ENCODE assay signal across 13 mouse cellular contexts in the genomic region with DNA sequence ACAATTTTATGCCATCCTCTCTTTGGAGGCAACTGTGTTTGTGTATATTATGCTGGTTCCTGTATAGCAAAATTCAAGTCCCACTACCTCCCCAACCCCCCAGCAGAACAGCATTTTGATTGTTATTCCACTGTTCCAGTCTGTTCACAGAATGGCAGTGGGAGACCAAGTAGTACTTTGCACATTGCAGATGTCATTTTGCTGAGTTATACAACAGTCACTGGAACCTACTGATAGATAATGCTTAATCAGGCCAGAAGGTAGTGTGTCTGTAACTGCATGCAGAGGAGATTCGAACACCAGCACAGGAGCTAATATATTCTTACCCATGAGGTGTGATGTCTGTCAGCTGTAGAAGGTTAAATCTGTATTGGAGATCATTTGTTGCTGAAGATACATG. TPM values are rescaled to one million over a fixed set of nuclear protein-coding genes. Genes with fewer than 3 reads are reported as not detected.
DNase-seq lines count a peak whose midpoint lies in the region; ATAC-seq and TF ChIP-seq lines count a peak whose summit lies in the region.
"Had no signal": no experiment of that assay in that cellular context is flagged by ENCODE, and none has a peak within 500 bp of the region (broad histone marks: within the 10 kb centered on the region; RNA-seq: fewer than 3 reads in every experiment).

No protein-coding gene starts in this region.

- peak overlapping the region; percentile 39 for H3K4me2 ChIP-seq in heart, embryonic 12.5 days
- H3K4me2 ChIP-seq in kidney, embryonic 16.5 days (replicated peaks; ENCODE audit: low read depth, low read length): no peak overlapping the region
- H3K4me2 ChIP-seq in liver, embryonic 13.5 days: no peak overlapping the region
- H3K4me2 ChIP-seq: midbrain, embryonic 15.5 days had no signal

- no peaks in the 10 kb centered on the region for H3K36me3 ChIP-seq in heart, embryonic 12.5 days
- H3K36me3 ChIP-seq in kidney, embryonic 16.5 days (ENCODE audit: insufficient read depth, low read length): no peaks in the 10 kb centered on the region
- H3K36me3 ChIP-seq in ES-Bruce4 (ENCODE audit: control insufficient read depth, insufficient read depth, low read length, poor library complexity, severe bottlenecking): no peaks in the 10 kb centered on the region
- no peaks in the 10 kb centered on the region for H3K36me3 ChIP-seq in liver, embryonic 13.5 days
- H3K36me3 ChIP-seq: limb, embryonic 13.5 days; midbrain, embryonic 15.5 days had no signal

- peaks cover 84% of the 10 kb centered on the region for H3K4me1 ChIP-seq in heart, embryonic 12.5 days (replicated peaks)
- H3K4me1 ChIP-seq in kidney, embryonic 16.5 days (ENCODE audit: insufficient read depth, low read length): peaks cover 53% of the 10 kb centered on the region
- H3K4me1 ChIP-seq in ES-Bruce4 (ENCODE audit: control insufficient read depth, insufficient read depth, low read length): peaks cover 13% of the 10 kb centered on the region
- H3K4me1 ChIP-seq in liver, embryonic 13.5 days (replicated peaks): peaks cover 86% of the 10 kb centered on the region

- DNase-seq in heart, postnatal 10 days: no peak
- no peak for DNase-seq in kidney, adult 11 months
- DNase-seq in liver, embryonic 13.5 days: no peak
- DNase-seq in adrenal gland, postnatal 14 days: no peak
- no peak for DNase-seq in spleen, postnatal 4 days (ENCODE audit: low spot score in 2 of 2)
- DNase-seq: cerebellum, adult 11-12 months; gastrocnemius, postnatal 36 days had no signal

- H3K27me3 ChIP-seq in heart, embryonic 12.5 days (replicated peaks): no peaks in the 10 kb centered on the region
- no peaks in the 10 kb centered on the region for H3K27me3 ChIP-seq in kidney, embryonic 16.5 days (ENCODE audit: insufficient read depth, low read length)
- H3K27me3 ChIP-seq in ES-Bruce4 (ENCODE audit: control insufficient read depth, insufficient read depth, low read length, poor library complexity, severe bottlenecking): no peaks in the 10 kb centered on the region
- no peaks in the 10 kb centered on the region for H3K27me3 ChIP-seq in liver, embryonic 13.5 days
- H3K27me3 ChIP-seq: limb, embryonic 13.5 days; midbrain, embryonic 15.5 days had no signal

- H3K27ac ChIP-seq in heart, embryonic 12.5 days (ENCODE audit: poor library complexity, severe bottlenecking): peak overlapping the region; percentile 84
- H3K27ac ChIP-seq in kidney, embryonic 16.5 days (ENCODE audit: low read length): peak overlapping the region; percentile 76
- H3K27ac ChIP-seq in ES-Bruce4 (ENCODE audit: insufficient read depth, low read length): peak overlapping the region; percentile 77
- 0 out of 2 replicates have a peak overlapping the region, but pooled peaks have one; percentile 29 for H3K27ac ChIP-seq in liver, embryonic 13.5 days
- H3K27ac ChIP-seq: limb, embryonic 13.5 days; midbrain, embryonic 15.5 days had no signal

- TF ChIP-seq CTCF in ES-Bruce4 (IDR thresholded peaks at IDR 0.05; ENCODE audit: low read depth, low read length): no peak

- TF ChIP-seq EP300 in ES-Bruce4 (IDR thresholded peaks at IDR 0.05; ENCODE audit: insufficient read depth, low read depth, low read length): no peak

- ATAC-seq in heart, embryonic 12.5 days (ENCODE audit: insufficient number of reproducible peaks, low FRiP score): no peak
- ATAC-seq in kidney, embryonic 16.5 days (ENCODE audit: low FRiP score, low TSS enrichment): no peak
- peak; percentile 42; the same call in 1 of the 2 replicates for ATAC-seq in liver, embryonic 13.5 days (ENCODE audit: low read depth)
- ATAC-seq: midbrain, embryonic 15.5 days had no signal

- 56% methylated on average over 1 of the region's 1 CpGs for WGBS in heart, embryonic 12.5 days
- WGBS in kidney, embryonic 16.5 days: 87% methylated on average over 1 of the region's 1 CpGs
- 37% methylated on average over 1 of the region's 1 CpGs for WGBS in liver, embryonic 13.5 days (ENCODE audit: insufficient replicate concordance)

- no peak overlapping the region for H3K4me3 ChIP-seq in heart, embryonic 12.5 days
- no peak overlapping the region for H3K4me3 ChIP-seq in kidney, embryonic 16.5 days (ENCODE audit: low read length)
- H3K4me3 ChIP-seq in ES-Bruce4 (ENCODE audit: low read depth, low read length): no peak overlapping the region
- H3K4me3 ChIP-seq in liver, embryonic 13.5 days (replicated peaks): no peak overlapping the region
- H3K4me3 ChIP-seq: erythroblast, embryonic 14.5 days; limb, embryonic 13.5 days; midbrain, embryonic 15.5 days had no signal

- no peak overlapping the region for H3K9ac ChIP-seq in heart, embryonic 12.5 days
- no peak overlapping the region for H3K9ac ChIP-seq in kidney, embryonic 16.5 days (replicated peaks; ENCODE audit: low read length)
- no peak overlapping the region for H3K9ac ChIP-seq in ES-Bruce4 (ENCODE audit: low read depth, poor library complexity, severe bottlenecking)
- no peak overlapping the region for H3K9ac ChIP-seq in liver, embryonic 13.5 days
- H3K9ac ChIP-seq: limb, embryonic 13.5 days; midbrain, embryonic 15.5 days had no signal

- no peaks in the 10 kb centered on the region for H3K9me3 ChIP-seq in heart, embryonic 12.5 days (replicated peaks)
- no peaks in the 10 kb centered on the region for H3K9me3 ChIP-seq in kidney, embryonic 16.5 days (ENCODE audit: low read length)
- no peaks in the 10 kb centered on the region for H3K9me3 ChIP-seq in ES-Bruce4 (replicated peaks; ENCODE audit: control insufficient read depth, insufficient read depth, low read length, poor library complexity, severe bottlenecking)
- H3K9me3 ChIP-seq in liver, embryonic 13.5 days (replicated peaks): no peaks in the 10 kb centered on the region
- H3K9me3 ChIP-seq: limb, embryonic 13.5 days; midbrain, embryonic 15.5 days had no signal

- intact Hi-C loops in heart, postnatal 10 days (cut with DNase I): no loop called here

- TF ChIP-seq POLR2A in ES-Bruce4 (IDR thresholded peaks at IDR 0.05; ENCODE audit: insufficient read depth, low read length): no peak

RNA-seq across cellular contexts. Expression of a gene that starts 32.4 kb away (rescaled TPM):
- 7.3 and 7.9 TPM in 2 replicates for polyA plus RNA-seq in heart, embryonic 12.5 days (2016; fragmentation: Nextera tagmentation; extraction: Ambion mirVana)
- 10 to 100 TPM; 86.2 to 99.2 TPM for total RNA-seq in heart, postnatal 10 days (2021)
- polyA plus RNA-seq in kidney, embryonic 16.5 days (2015; fragmentation: Nextera tagmentation; extraction: Ambion mirVana): 8.3 and 10.3 TPM in 2 replicates
- 52.1 and 56.3 TPM in 2 replicates for polyA plus RNA-seq in ES-Bruce4 (2011; ENCODE audit: insufficient read depth, insufficient read length, low read depth, missing spikeins)
- 5.2 and 5.3 TPM in 2 replicates for polyA plus RNA-seq in liver, embryonic 13.5 days (2015; fragmentation: Nextera tagmentation; extraction: Ambion mirVana)
- 61.3 and 65.3 TPM in 2 replicates for total RNA-seq in adrenal gland, postnatal 14 days (2021)

Comparison
In these comparisons a context has a peak if more than half of its experiments do, and no peak if none do; other contexts are left out.
1. H3K27ac ChIP-seq: peak in every context shown above with its lines; median percentile 84 in heart, embryonic 12.5 days; 77 in ES-Bruce4; 76 in kidney, embryonic 16.5 days; 29 in liver, embryonic 13.5 days.